Mouse (Mus musculus) embryo, embryonic 10.5 days (tissue): ENCODE data around the gene Adgrf3.

ENCODE experiments used
- DNase-seq: peaks from one replicate; pipeline ENCODE4 v3.0.0-alpha.2; 2015; ENCODE audit warnings: low spot score

The Adgrf3 gene

GRCm38 (mm10) chr5:30202221-30202620 lies 3.3 kb downstream of the Adgrf3 start:
- DNase-seq, result no peak

GRCm38 (mm10) chr5:30201521-30201920 lies 4.0 kb downstream of the Adgrf3 start:
- DNase-seq, result peak; percentile 54

GRCm38 (mm10) chr5:30198257-30198656 lies 7.3 kb downstream of the Adgrf3 start:
- no peak for DNase-seq

- DNase-seq, result no peak
Measured at GRCm38 (mm10) chr5:30195340-30195739, 10.2 kb downstream of the Adgrf3 start.

GRCm38 (mm10) chr5:30192452-30192851 lies 13.1 kb downstream of the Adgrf3 start:
- DNase-seq, result peak; percentile 38

- DNase-seq, result no peak
Measured at GRCm38 (mm10) chr5:30187687-30188485, 17.6 kb downstream of the Adgrf3 start.

- peak; percentile 16 for DNase-seq
Measured at GRCm38 (mm10) chr5:30175811-30176210, 29.7 kb downstream of the Adgrf3 start.

GRCm38 (mm10) chr5:30172931-30173692 lies 32.4 kb downstream of the Adgrf3 start:
- no peak for DNase-seq

- peak; percentile 87 for DNase-seq
Measured at GRCm38 (mm10) chr5:30172115-30172514, 33.4 kb downstream of the Adgrf3 start.

- DNase-seq, result no peak
Measured at GRCm38 (mm10) chr5:30170303-30170940, 35.1 kb downstream of the Adgrf3 start.

- DNase-seq, result no peak
Measured at GRCm38 (mm10) chr5:30165234-30165946, 40.1 kb downstream of the Adgrf3 start.

GRCm38 (mm10) chr5:30162339-30162738 lies 43.2 kb downstream of the Adgrf3 start:
- no peak for DNase-seq

GRCm38 (mm10) chr5:30161836-30162235 lies 43.7 kb downstream of the Adgrf3 start:
- DNase-seq, result no peak

- no peak for DNase-seq
Measured at GRCm38 (mm10) chr5:30159601-30160000, 45.9 kb downstream of the Adgrf3 start.

GRCm38 (mm10) chr5:30155821-30156629 lies 49.5 kb downstream of the Adgrf3 start:
- peak; percentile 7 for DNase-seq

GRCm38 (mm10) chr5:30155395-30155792 lies 50.1 kb downstream of the Adgrf3 start:
- DNase-seq, result no peak

GRCm38 (mm10) chr5:30154474-30155394 lies 50.8 kb downstream of the Adgrf3 start, which contains the start of the genes Hadha and Hadhb:
TSS of gene Hadha (minus strand) at chr5:30155162.
TSS of gene Hadhb (plus strand) at chr5:30155248.
- DNase-seq, result peak; percentile 91

GRCm38 (mm10) chr5:30154013-30154412 lies 51.5 kb downstream of the Adgrf3 start:
- DNase-seq, result peak; percentile 47

GRCm38 (mm10) chr5:30153222-30153621 lies 52.3 kb downstream of the Adgrf3 start:
- DNase-seq, result no peak

- DNase-seq, result no peak
Measured at GRCm38 (mm10) chr5:30152413-30152812, 53.1 kb downstream of the Adgrf3 start.
